Mouse (Mus musculus) hindbrain, embryonic 12.5 days (tissue): ENCODE measurements at regions not wholly inside any gene's neighbourhood (a gene's known extent, or its start where the extent isn't known, plus 50 kb on each side); places are given as distances from the start of the nearest gene placed in this dataset.

ENCODE experiments used
- ATAC-seq: fragments of 200-750 bp; cut with Nextera tagmentation; 2 replicates; pipeline ENCODE4 v1.8.0; 2017; ENCODE audit warnings: moderate TSS enrichment; ENCODE audit not compliant: low FRiP score
- H3K27ac ChIP-seq: fragments of 300-500 bp; sonication (generic); 2 replicates; pipeline ENCODE4 v1.5.1; 2016; ENCODE audit warnings: mild to moderate bottlenecking
- H3K27me3 ChIP-seq: fragments of 300-500 bp; sonication (generic); 2 replicates; pipeline ENCODE4 v1.6.1; 2016; ENCODE audit warnings: mild to moderate bottlenecking
- H3K36me3 ChIP-seq: fragments of 300-500 bp; sonication (generic); 2 replicates; pipeline ENCODE4 v1.6.1; 2016; ENCODE audit warnings: mild to moderate bottlenecking
- H3K4me1 ChIP-seq: fragments of 300-500 bp; sonication (generic); 2 replicates; pipeline ENCODE4 v1.6.1; 2016
- H3K4me2 ChIP-seq: fragments of 300-500 bp; sonication (generic); replicated peaks from 2 replicates; pipeline ENCODE4 v1.6.1; 2016; ENCODE audit warnings: mild to moderate bottlenecking
- H3K4me3 ChIP-seq: fragments of 300-500 bp; sonication (generic); 2 replicates; pipeline ENCODE4 v1.5.1; 2016; ENCODE audit warnings: mild to moderate bottlenecking
- H3K9ac ChIP-seq: fragments of 300-500 bp; sonication (generic); 2 replicates; pipeline ENCODE4 v1.6.1; 2016; ENCODE audit warnings: mild to moderate bottlenecking, moderate library complexity
- H3K9me3 ChIP-seq: fragments of 300-500 bp; sonication (generic); replicated peaks from 2 replicates; pipeline ENCODE4 v1.6.1; 2016; ENCODE audit warnings: mild to moderate bottlenecking
- WGBS: fragments of 180-500 bp; shearing (Covaris S2); methylation state at CpG from one replicate; pipeline ENCODE4 v1.1.7; 2016; 5-methylcytosine and 5-hydroxymethylcytosine counted together

- Histone ChIP-seq H3K9ac (no peak overlapping the region), H3K4me2 (no peak overlapping the region), H3K27me3 (no peaks in the 10 kb centered on the region), H3K4me1 (peaks cover 4% of the 10 kb centered on the region; the same call in 1 of the 2 replicates), H3K4me3 (no peak overlapping the region), H3K36me3 (no peaks in the 10 kb centered on the region), H3K9me3 (no peaks in the 10 kb centered on the region), H3K27ac (no peak overlapping the region)
- 0 out of 2 replicates have a peak, but pooled peaks have one; percentile 32 for ATAC-seq
- 56% methylated on average over 10 of the region's 10 CpGs for WGBS
Observed at GRCm38 (mm10) chr4:47638876-47639494, 164.5 kb downstream of the Sec61b start.

- Histone ChIP-seq H3K4me2 (no peak overlapping the region), H3K9me3 (no peaks in the 10 kb centered on the region), H3K4me3 (no peak overlapping the region), H3K4me1 (no peaks in the 10 kb centered on the region), H3K27me3 (no peaks in the 10 kb centered on the region), H3K27ac (no peak overlapping the region), H3K36me3 (no peaks in the 10 kb centered on the region), H3K9ac (no peak overlapping the region)
- no peak for ATAC-seq
- WGBS = 89% methylated on average over 1 of the region's 1 CpGs
Observed at GRCm38 (mm10) chr4:47645093-47645492, 170.6 kb downstream of the Sec61b start.

GRCm38 (mm10) chr4:47648701-47649100, 174.2 kb downstream of the Sec61b start:
- no peak overlapping the region for H3K4me2 ChIP-seq
- no peak overlapping the region for H3K27ac ChIP-seq
- 75% methylated on average over 8 of the region's 8 CpGs for WGBS
- H3K9me3 ChIP-seq = no peaks in the 10 kb centered on the region
- no peaks in the 10 kb centered on the region for H3K4me1 ChIP-seq
- no peaks in the 10 kb centered on the region for H3K27me3 ChIP-seq
- no peaks in the 10 kb centered on the region for H3K36me3 ChIP-seq
- H3K4me3 ChIP-seq = no peak overlapping the region
- no peak overlapping the region for H3K9ac ChIP-seq
- no peak for ATAC-seq

GRCm38 (mm10) chr4:47649951-47650350, 175.5 kb downstream of the Sec61b start:
- Histone ChIP-seq H3K27ac (no peak overlapping the region), H3K36me3 (no peaks in the 10 kb centered on the region), H3K9ac (no peak overlapping the region), H3K4me2 (no peak overlapping the region), H3K4me3 (no peak overlapping the region), H3K27me3 (no peaks in the 10 kb centered on the region), H3K9me3 (no peaks in the 10 kb centered on the region), H3K4me1 (no peaks in the 10 kb centered on the region)
- WGBS = 83% methylated on average over 3 of the region's 3 CpGs
- ATAC-seq = no peak

DNA sequence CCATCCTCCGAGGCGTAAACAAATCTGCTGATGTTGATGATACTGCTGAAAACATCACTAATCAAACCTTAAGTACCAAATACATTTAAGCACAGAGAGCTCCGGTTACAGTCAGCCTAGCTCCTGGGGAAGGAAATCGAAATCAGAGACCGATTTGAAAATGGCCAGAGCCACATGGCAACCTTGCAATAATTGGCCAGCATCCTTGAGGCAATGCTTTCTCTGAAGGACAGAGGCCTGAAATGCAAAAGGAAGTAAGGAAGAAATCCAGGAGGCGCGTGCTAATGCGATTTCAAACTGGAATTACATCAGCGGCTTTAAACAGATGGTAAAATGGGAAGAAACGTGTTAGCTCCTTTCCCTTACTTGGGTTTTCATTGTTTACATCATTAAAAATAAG, 177.1 kb downstream of the Sec61b start:
- Histone ChIP-seq H3K4me3 (no peak overlapping the region), H3K4me2 (no peak overlapping the region), H3K4me1 (no peaks in the 10 kb centered on the region), H3K9ac (no peak overlapping the region), H3K9me3 (no peaks in the 10 kb centered on the region), H3K27ac (no peak overlapping the region), H3K27me3 (no peaks in the 10 kb centered on the region), H3K36me3 (no peaks in the 10 kb centered on the region)
- WGBS = 88% methylated on average over 10 of the region's 10 CpGs
- no peak for ATAC-seq

DNA sequence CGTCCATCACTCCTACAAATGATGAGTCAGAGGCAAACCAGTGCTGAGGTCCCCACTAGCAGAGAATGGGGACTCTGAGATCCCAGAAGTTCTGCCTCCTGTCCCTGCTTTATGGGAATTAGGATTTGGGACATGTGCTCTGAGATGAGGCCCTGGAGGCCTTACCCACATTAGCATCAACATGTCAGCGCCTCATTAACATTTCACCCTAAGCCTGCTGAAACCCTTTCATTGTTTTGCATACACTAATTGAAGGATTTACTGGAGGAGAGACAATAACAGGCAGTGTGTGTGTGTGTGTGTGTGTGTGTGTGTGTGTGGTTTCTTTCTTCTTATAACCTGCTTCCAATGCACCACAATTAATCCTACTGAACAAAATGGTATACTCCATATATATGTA, 178.7 kb downstream of the Sec61b start:
- 59% methylated on average over 2 of the region's 2 CpGs for WGBS
- peak; percentile 80 for ATAC-seq
- no peaks in the 10 kb centered on the region for H3K4me1 ChIP-seq

DNA sequence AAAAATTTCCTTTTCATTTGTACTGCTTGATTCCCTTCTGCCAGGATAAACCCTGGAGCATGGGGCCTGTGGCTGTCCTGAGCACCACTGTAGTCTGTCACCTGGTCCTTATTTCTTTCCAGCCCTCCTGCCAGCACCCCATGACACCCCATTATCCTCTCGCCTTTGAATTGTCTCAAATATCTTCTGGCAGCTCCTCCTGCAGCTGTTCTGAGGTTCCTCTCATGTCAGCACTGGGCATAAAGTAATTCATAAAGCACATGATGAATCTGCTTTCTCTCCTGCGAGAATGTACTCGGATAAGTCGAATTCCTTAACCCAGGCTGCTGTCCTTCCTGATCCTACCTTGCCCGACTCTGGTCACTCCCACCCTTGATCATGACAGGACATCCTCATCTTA, 195.1 kb downstream of the Sec61b start:
- Histone ChIP-seq H3K4me1 (no peaks in the 10 kb centered on the region), H3K36me3 (no peaks in the 10 kb centered on the region), H3K4me2 (no peak overlapping the region), H3K9ac (no peak overlapping the region), H3K4me3 (no peak overlapping the region), H3K27ac (no peak overlapping the region), H3K9me3 (no peaks in the 10 kb centered on the region), H3K27me3 (no peaks in the 10 kb centered on the region)
- 72% methylated on average over 5 of the region's 5 CpGs for WGBS
- ATAC-seq = no peak

More for the DNA sequence above, 178.7 kb downstream of the Sec61b start:
- H3K9ac ChIP-seq = no peak overlapping the region
- no peak overlapping the region for H3K27ac ChIP-seq
- no peak overlapping the region for H3K4me3 ChIP-seq
- no peaks in the 10 kb centered on the region for H3K36me3 ChIP-seq
- no peaks in the 10 kb centered on the region for H3K27me3 ChIP-seq
- H3K4me2 ChIP-seq = no peak overlapping the region
- no peaks in the 10 kb centered on the region for H3K9me3 ChIP-seq

- H3K36me3 ChIP-seq = no peaks in the 10 kb centered on the region
- 80% methylated on average over 3 of the region's 3 CpGs for WGBS
- H3K27ac ChIP-seq = no peak overlapping the region
- H3K4me1 ChIP-seq = no peaks in the 10 kb centered on the region
- H3K27me3 ChIP-seq = no peaks in the 10 kb centered on the region
- no peak overlapping the region for H3K4me2 ChIP-seq
- H3K9me3 ChIP-seq = no peaks in the 10 kb centered on the region
- ATAC-seq = no peak
- H3K9ac ChIP-seq = no peak overlapping the region
- H3K4me3 ChIP-seq = no peak overlapping the region
Observed at GRCm38 (mm10) chr4:47670476-47670875, 196.0 kb downstream of the Sec61b start.

- ATAC-seq = no peak
- 86% methylated on average over 5 of the region's 5 CpGs for WGBS
- H3K27ac ChIP-seq = no peak overlapping the region
Observed at GRCm38 (mm10) chr4:47671362-47671761, 196.9 kb downstream of the Sec61b start.

DNA sequence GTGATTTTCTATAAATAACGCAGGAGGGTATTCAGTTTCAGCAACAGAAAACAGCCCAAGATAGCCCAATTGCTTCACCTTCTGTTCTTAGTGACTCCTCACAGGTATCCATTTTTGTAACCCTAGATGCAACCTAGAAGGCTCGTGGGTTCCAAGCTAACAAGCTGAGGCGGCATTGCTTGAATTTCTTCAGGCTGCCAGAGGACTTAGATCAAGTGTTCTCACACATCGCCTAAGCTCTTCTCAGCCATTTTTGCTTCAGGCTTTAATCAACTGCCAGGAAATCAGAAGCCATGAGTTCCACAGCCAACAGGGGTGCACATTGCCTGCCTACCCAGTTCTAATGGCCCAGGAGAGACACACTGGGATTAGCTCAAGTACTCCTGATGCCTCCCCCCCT, 206.7 kb downstream of the Sec61b start:
- no peak overlapping the region for H3K27ac ChIP-seq
- H3K4me1 ChIP-seq = no peaks in the 10 kb centered on the region
- H3K36me3 ChIP-seq = no peaks in the 10 kb centered on the region
- H3K9ac ChIP-seq = no peak overlapping the region
- WGBS = 86% methylated on average over 4 of the region's 4 CpGs
- H3K4me2 ChIP-seq = no peak overlapping the region
- no peak for ATAC-seq
- H3K9me3 ChIP-seq = no peaks in the 10 kb centered on the region
- no peak overlapping the region for H3K4me3 ChIP-seq
- H3K27me3 ChIP-seq = no peaks in the 10 kb centered on the region

More at GRCm38 (mm10) chr4:47671362-47671761, 196.9 kb downstream of the Sec61b start:
- Histone ChIP-seq H3K9me3 (no peaks in the 10 kb centered on the region), H3K9ac (no peak overlapping the region), H3K4me1 (no peaks in the 10 kb centered on the region), H3K4me2 (no peak overlapping the region), H3K4me3 (no peak overlapping the region), H3K36me3 (no peaks in the 10 kb centered on the region), H3K27me3 (no peaks in the 10 kb centered on the region)

- Histone ChIP-seq H3K27me3 (no peaks in the 10 kb centered on the region), H3K4me3 (no peak overlapping the region), H3K27ac (no peak overlapping the region), H3K4me1 (no peaks in the 10 kb centered on the region), H3K9me3 (no peaks in the 10 kb centered on the region), H3K4me2 (no peak overlapping the region), H3K36me3 (no peaks in the 10 kb centered on the region), H3K9ac (no peak overlapping the region)
- ATAC-seq = no peak
- WGBS = 88% methylated on average over 2 of the region's 2 CpGs
Observed at GRCm38 (mm10) chr4:47691207-47691606, 216.7 kb downstream of the Sec61b start.

DNA sequence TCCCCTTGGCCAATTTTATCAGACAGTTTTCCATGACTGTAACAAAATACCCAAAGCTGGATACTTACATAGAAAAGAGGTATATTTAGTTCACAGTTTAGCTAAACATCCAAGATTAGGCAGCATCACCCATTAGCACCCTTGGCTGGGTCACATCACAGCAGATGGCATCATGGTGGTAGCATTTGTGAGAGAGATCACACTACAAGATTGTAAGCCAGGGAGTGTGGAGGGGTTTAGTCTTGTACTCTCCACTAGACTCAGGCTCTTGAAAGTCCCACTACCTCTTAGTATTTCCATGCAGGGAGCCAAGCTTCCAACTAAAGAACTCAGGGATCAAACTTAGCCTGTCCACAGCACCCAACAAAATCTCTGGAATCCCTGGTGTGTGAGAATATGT, 218.2 kb downstream of the Sec61b start:
- H3K4me1 ChIP-seq = no peaks in the 10 kb centered on the region
- H3K9me3 ChIP-seq = no peaks in the 10 kb centered on the region
- no peaks in the 10 kb centered on the region for H3K27me3 ChIP-seq
- H3K4me2 ChIP-seq = no peak overlapping the region
- no peak for ATAC-seq
- no peak overlapping the region for H3K9ac ChIP-seq
- no peak overlapping the region for H3K27ac ChIP-seq
- H3K4me3 ChIP-seq = no peak overlapping the region
- H3K36me3 ChIP-seq = no peaks in the 10 kb centered on the region

DNA sequence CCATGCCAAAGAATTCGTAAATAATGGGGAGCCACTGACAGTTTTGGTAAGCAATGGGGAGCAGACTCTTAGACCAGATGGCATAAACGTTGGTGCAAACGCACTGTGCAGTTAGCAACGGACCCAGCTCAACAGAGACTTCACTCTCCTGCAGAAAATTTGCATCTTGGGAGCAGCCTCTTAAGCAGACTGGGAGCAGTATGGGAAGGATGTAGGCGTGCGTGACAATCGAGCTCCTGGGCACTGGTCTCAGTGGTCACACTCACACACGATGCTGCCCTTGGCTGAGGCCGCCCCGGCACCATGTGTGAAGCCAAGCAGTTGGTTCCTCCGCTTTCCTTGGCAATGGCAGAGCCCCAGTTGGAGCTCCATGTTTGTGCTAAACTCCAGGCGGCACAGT, 218.8 kb downstream of the Sec61b start:
- no peaks in the 10 kb centered on the region for H3K9me3 ChIP-seq
- 85% methylated on average over 12 of the region's 12 CpGs for WGBS

More for the DNA sequence above, 218.8 kb downstream of the Sec61b start:
- Histone ChIP-seq H3K27ac (no peak overlapping the region), H3K4me1 (no peaks in the 10 kb centered on the region), H3K9ac (no peak overlapping the region), H3K27me3 (no peaks in the 10 kb centered on the region), H3K4me3 (no peak overlapping the region), H3K4me2 (no peak overlapping the region), H3K36me3 (no peaks in the 10 kb centered on the region)
- no peak for ATAC-seq
